Mouse (Mus musculus) lung, postnatal 0 days (tissue): Measurements from ENCODE around the gene Car12. TPM values are rescaled to one million over a fixed set of nuclear protein-coding genes. Genes with fewer than 3 reads are reported as not detected.

Experiments
- ATAC-seq: fragments of 200-750 bp; cut with Nextera tagmentation; 2 replicates; pipeline ENCODE4 v1.8.0; 2017; ENCODE audit warnings: moderate library complexity
- DNase-seq: peaks from one replicate; pipeline ENCODE4 v3.0.0-alpha.2; 2016; ENCODE audit warnings: low spot score
- H3K27ac ChIP-seq: fragments of 300-500 bp; sonication (generic); 2 replicates; pipeline ENCODE4 v1.5.1; 2014; ENCODE audit warnings: antibody characterized with exemption, mild to moderate bottlenecking, low read length, mixed read lengths
- H3K27me3 ChIP-seq: fragments of 300-500 bp; sonication (generic); replicated peaks from 2 replicates; pipeline ENCODE4 v1.6.1; 2014; ENCODE audit warnings: low read length, mixed read lengths; ENCODE audit not compliant: insufficient read depth
- H3K36me3 ChIP-seq: fragments of 300-500 bp; sonication (generic); 2 replicates; pipeline ENCODE4 v1.6.1; 2014; ENCODE audit warnings: low read length, mixed read lengths; ENCODE audit not compliant: insufficient read depth
- H3K4me1 ChIP-seq: fragments of 300-500 bp; sonication (generic); 2 replicates; pipeline ENCODE4 v1.6.1; 2014; ENCODE audit warnings: antibody characterized with exemption, low read depth, low read length, mixed read lengths; ENCODE audit not compliant: insufficient read depth
- H3K4me2 ChIP-seq: fragments of 300-500 bp; sonication (generic); replicated peaks from 2 replicates; pipeline ENCODE4 v1.6.1; 2014; ENCODE audit warnings: low read depth, mild to moderate bottlenecking, low read length, moderate library complexity, mixed read lengths
- H3K4me3 ChIP-seq: fragments of 300-500 bp; sonication (generic); 2 replicates; pipeline ENCODE4 v1.5.1; 2014; ENCODE audit warnings: low read depth, low read length
- H3K9ac ChIP-seq: fragments of 300-500 bp; sonication (generic); replicated peaks from 2 replicates; pipeline ENCODE4 v1.6.1; 2014; ENCODE audit warnings: low read depth, mild to moderate bottlenecking
- H3K9me3 ChIP-seq: fragments of 300-500 bp; sonication (generic); 2 replicates; pipeline ENCODE4 v1.6.1; 2016; ENCODE audit warnings: low read length, mixed read lengths
- CTCF ChIP-seq: IDR thresholded peaks from 2 replicates; pipeline ENCODE4 v1.5.1; 2016; ENCODE audit warnings: antibody characterized with exemption, mild to moderate bottlenecking
- EP300 ChIP-seq: IDR thresholded peaks from 2 replicates; pipeline ENCODE4 v1.6.1; 2016; ENCODE audit warnings: antibody characterized with exemption, mild to moderate bottlenecking, control low read depth
- WGBS: fragments of 180-500 bp; shearing (Covaris S2); extraction: QIAGEN DNeasy Blood & Tissue Kit; methylation state at CpG from one replicate; pipeline ENCODE4 v1.1.7; 2014; 5-methylcytosine and 5-hydroxymethylcytosine counted together
- polyA plus RNA-seq: library from polyadenylated mRNA; unstranded; fragments of >200 nt; fragmentation: Nextera tagmentation; extraction: Ambion mirVana; gene quantifications from 2 replicates; pipeline ENCODE4 v1.2.1, GENCODE M21; 2015

Car12 gene
- polyA plus RNA-seq, 1 experiment from 2014 or later = 0.24 TPM

DNA sequence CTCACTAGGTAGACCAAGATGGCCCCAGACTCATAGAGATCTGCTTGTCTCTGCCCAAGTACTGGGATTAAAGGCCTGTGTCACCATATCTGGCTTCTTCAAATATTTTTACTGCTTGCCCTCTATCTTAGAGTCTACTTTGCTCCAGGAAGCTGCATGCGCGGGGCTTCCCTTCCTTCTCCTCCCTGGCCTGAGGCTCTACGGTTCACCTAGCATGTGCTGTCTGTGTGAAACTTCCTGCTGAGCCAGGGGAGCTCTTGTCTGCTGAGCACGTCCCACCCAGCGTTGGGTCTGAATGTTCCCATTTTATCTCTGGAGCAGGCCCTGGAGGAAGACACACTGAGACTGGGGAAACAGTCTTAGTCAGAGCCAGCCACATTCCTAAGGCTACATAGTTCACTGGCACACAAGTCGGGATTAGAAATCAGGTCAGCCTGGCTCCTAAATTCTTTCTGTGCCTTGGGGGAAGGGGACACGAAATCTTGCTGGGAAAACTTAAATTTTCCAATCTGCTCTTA, 43.9 kb upstream of the Car12 start:
- no peak for ATAC-seq
- 36% methylated on average over 7 of the region's 7 CpGs for WGBS
- no peak for TF ChIP-seq CTCF
- no peak for TF ChIP-seq EP300

DNA sequence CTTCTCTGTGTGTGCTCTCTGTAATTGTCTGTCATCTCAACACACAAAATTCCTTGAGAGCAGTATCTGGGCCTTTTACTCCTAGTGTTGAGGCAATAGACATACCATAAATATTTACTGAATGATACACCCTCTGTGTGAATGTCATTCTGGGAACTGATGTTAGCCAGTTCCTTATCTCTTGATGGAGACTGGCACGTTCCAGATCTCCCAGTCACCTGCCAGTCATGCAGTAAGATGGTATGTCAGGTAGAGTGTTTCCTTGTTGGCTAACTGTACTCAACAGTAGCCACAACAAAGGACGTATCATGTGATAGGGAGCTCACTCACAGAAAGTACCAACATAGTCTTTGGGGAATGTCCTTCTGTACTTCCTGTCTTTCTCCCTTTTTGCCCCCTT, 39.7 kb upstream of the Car12 start:
- H3K36me3 ChIP-seq = no peaks in the 10 kb centered on the region
- DNase-seq (peak; percentile 53), ATAC-seq (peak; percentile 93)
- H3K27me3 ChIP-seq = no peaks in the 10 kb centered on the region
- H3K27ac ChIP-seq = no peak overlapping the region
- H3K4me2 ChIP-seq = no peak overlapping the region
- H3K4me3 ChIP-seq = no peak overlapping the region
- TF ChIP-seq CTCF = no peak
- TF ChIP-seq EP300 = peak; percentile 96
- no peak overlapping the region for H3K9ac ChIP-seq
- H3K4me1 ChIP-seq = no peaks in the 10 kb centered on the region
- no peaks in the 10 kb centered on the region for H3K9me3 ChIP-seq
- 31% methylated on average over 2 of the region's 2 CpGs for WGBS

More for the DNA sequence above, 43.9 kb upstream of the Car12 start:
- Histone ChIP-seq H3K4me1 (no peaks in the 10 kb centered on the region), H3K9me3 (no peaks in the 10 kb centered on the region), H3K4me2 (no peak overlapping the region), H3K27ac (no peak overlapping the region), H3K27me3 (no peaks in the 10 kb centered on the region), H3K4me3 (no peak overlapping the region), H3K9ac (no peak overlapping the region), H3K36me3 (no peaks in the 10 kb centered on the region)
- no peak for DNase-seq

DNA sequence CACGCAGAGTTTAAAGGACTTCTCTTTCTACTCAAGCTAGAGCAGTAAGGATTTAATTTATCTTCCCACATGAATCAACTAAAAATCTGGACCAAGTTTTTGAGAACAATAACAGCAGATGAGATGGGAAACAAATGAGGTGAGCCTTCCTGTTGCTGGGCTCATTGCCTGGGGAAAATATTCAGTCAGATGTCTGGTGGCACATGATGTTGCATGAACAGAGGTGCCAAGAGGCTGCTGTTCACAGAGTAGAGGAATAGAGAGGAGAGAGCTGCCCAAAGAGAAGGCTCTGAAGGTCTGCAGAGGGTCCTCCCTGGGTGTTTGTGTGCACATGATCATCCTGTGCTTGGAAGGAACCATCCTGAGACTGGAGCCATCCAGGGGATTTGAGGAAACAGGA, 37.9 kb upstream of the Car12 start:
- Histone ChIP-seq H3K9me3 (no peaks in the 10 kb centered on the region), H3K4me2 (no peak overlapping the region), H3K27ac (no peak overlapping the region), H3K4me1 (no peaks in the 10 kb centered on the region), H3K9ac (no peak overlapping the region), H3K4me3 (no peak overlapping the region), H3K36me3 (no peaks in the 10 kb centered on the region), H3K27me3 (no peaks in the 10 kb centered on the region)
- TF ChIP-seq CTCF (no peak), EP300 (no peak)
- WGBS = 77% methylated on average over 1 of the region's 1 CpGs
- no peak for ATAC-seq
- no peak for DNase-seq

DNA sequence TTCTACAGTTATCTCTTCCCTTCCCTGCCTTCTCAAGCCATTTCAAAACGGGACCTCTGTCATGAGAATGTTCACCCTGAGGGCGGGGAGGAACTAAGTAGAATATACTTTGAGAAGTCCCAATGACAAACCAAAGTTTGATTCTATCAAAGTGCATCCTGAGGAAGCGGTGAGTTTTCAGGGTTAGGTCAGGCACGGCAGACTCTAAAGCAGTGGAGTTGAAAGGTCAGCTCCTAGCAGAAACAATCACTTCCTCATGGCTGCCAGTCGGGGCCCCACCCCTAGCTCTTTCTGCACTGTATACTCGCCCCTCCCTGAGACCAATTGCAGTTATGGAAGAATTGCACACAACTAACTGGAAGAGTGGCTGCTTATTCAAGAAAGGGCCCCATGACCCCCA, 33.4 kb upstream of the Car12 start:
- Histone ChIP-seq H3K4me2 (no peak overlapping the region), H3K27ac (no peak overlapping the region), H3K36me3 (no peaks in the 10 kb centered on the region), H3K9ac (no peak overlapping the region), H3K4me3 (no peak overlapping the region), H3K4me1 (no peaks in the 10 kb centered on the region), H3K27me3 (no peaks in the 10 kb centered on the region), H3K9me3 (no peaks in the 10 kb centered on the region)
- TF ChIP-seq CTCF (no peak), EP300 (no peak)
- WGBS = 36% methylated on average over 6 of the region's 6 CpGs
- ATAC-seq (peak; percentile 69), DNase-seq (peak; percentile 59)

DNA sequence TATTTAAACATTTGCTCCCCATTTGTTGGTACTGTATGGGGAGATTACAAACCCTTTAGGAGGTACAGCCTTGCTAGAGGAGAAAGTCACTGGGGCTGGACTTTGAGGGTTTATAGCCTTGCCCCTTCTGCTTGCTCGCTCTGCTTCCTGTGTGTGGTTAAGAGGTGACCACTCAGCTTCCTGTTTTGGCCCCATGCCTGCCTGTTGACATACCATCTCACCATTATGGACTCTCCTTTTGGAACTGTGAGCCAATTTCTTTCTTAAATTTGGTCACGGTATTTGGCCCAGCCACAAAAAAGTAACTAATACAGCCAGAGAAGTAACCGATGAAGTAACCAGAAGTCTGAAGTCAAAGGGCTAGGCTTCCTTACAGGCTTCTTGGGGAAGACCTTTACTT, 30.7 kb upstream of the Car12 start:
- Histone ChIP-seq H3K27me3 (no peaks in the 10 kb centered on the region), H3K4me3 (no peak overlapping the region), H3K36me3 (no peaks in the 10 kb centered on the region), H3K4me2 (no peak overlapping the region), H3K4me1 (no peaks in the 10 kb centered on the region), H3K9me3 (no peaks in the 10 kb centered on the region), H3K27ac (no peak overlapping the region), H3K9ac (no peak overlapping the region)
- 60% methylated on average over 3 of the region's 3 CpGs for WGBS
- DNase-seq (peak; percentile 27), ATAC-seq (no peak)
- no peak for TF ChIP-seq EP300
- no peak for TF ChIP-seq CTCF

DNA sequence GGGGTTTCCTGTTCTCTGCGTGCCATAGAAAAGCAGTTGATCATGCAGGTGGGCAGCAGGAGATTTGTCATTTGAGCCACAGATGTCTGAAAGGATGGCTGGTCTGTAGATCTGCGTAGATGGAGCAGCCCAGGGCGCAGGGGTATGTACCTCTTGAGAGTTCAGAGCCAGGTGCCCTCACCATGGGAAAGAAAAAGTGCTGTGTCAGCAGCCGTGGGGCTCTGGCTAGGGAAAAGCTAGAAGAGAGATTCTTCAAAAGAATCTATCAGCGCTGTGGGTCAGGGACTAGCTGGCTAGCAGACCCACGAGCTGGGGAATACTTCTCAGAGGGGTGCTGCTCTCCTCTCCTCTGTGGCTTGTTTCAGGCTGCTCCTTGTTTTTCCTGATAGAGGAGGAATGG, 27.8 kb upstream of the Car12 start:
- Histone ChIP-seq H3K4me1 (no peaks in the 10 kb centered on the region), H3K36me3 (no peaks in the 10 kb centered on the region), H3K27me3 (no peaks in the 10 kb centered on the region), H3K9me3 (no peaks in the 10 kb centered on the region), H3K9ac (no peak overlapping the region), H3K27ac (no peak overlapping the region), H3K4me3 (no peak overlapping the region), H3K4me2 (no peak overlapping the region)
- TF ChIP-seq EP300 = no peak
- no peak for TF ChIP-seq CTCF
- no peak for DNase-seq
- no peak for ATAC-seq
- WGBS = 66% methylated on average over 6 of the region's 6 CpGs

DNA sequence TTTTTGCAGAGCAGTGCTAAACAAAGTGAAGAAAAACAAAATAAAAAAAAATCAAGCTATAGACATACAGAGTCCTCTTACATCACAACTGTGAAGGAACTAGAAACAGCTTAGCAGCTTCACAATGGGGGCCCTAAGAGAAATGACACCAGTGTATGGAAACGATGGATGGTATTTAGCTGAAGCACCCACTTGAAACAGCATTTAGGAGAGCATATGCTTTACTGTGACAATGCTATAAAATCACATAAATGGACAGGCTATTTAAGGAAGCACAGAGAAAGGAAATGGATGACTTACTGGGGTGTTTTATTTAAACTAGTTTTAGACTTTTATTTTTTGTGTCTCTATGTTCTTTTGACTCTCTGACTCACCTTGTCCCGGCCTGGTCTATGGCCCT, 25.8 kb upstream of the Car12 start:
- DNase-seq (no peak), ATAC-seq (no peak)
- Histone ChIP-seq H3K36me3 (no peaks in the 10 kb centered on the region), H3K4me1 (no peaks in the 10 kb centered on the region), H3K9me3 (no peaks in the 10 kb centered on the region), H3K9ac (no peak overlapping the region), H3K27me3 (no peaks in the 10 kb centered on the region), H3K27ac (no peak overlapping the region), H3K4me3 (no peak overlapping the region), H3K4me2 (no peak overlapping the region)
- no peak for TF ChIP-seq CTCF
- no peak for TF ChIP-seq EP300
- WGBS = 54% methylated on average over 2 of the region's 2 CpGs
